Mouse (Mus musculus): Measurements from ENCODE around the gene Gstm2. TPM values are rescaled to one million over a fixed set of nuclear protein-coding genes. Genes with fewer than 3 reads are reported as not detected.
"Not testable (repeated sequence)": the region's sequence is repeated elsewhere in the genome, so short reads cannot be mapped to it uniquely, and the experiment has no call there.

The Gstm2 gene
- polyA plus RNA-seq, 2 experiments, result 51.0 to 61.0 TPM

GRCm38 (mm10) chr3:108026049-108026448 lies 39.8 kb upstream of the Gstm2 start:
- H3K9me3 ChIP-seq (ENCODE audit: control insufficient read depth, low read length), result no peaks in the 10 kb centered on the region
- 70% methylated on average over 5 of the region's 5 CpGs for WGBS
- H3K27me3 ChIP-seq (ENCODE audit: control insufficient read depth, insufficient read depth, low read length), result no peaks in the 10 kb centered on the region
- H3K9ac ChIP-seq (ENCODE audit: low read depth, low read length, severe bottlenecking), result no peak overlapping the region
- H3K4me3 ChIP-seq (replicated peaks; ENCODE audit: low read length), result no peak overlapping the region
- no peaks in the 10 kb centered on the region for H3K4me1 ChIP-seq (ENCODE audit: control insufficient read depth, insufficient read depth, low read length)
- H3K4me2 ChIP-seq (replicated peaks; ENCODE audit: low read depth, low read length, severe bottlenecking), result no peak overlapping the region
- no peak for TF ChIP-seq POLR2A (IDR thresholded peaks at IDR 0.05; ENCODE audit: borderline replicate concordance, extremely low read depth, insufficient read depth, insufficient read length)
- ATAC-seq (ENCODE audit: low FRiP score, low read depth) (no peak), DNase-seq (ENCODE audit: low spot score) (no peak)
- H3K27ac ChIP-seq (replicated peaks; ENCODE audit: low read depth, low read length), result no peak overlapping the region
- no peaks in the 10 kb centered on the region for H3K36me3 ChIP-seq (ENCODE audit: control insufficient read depth, insufficient read depth, low read length)

- TF ChIP-seq POLR2A (IDR thresholded peaks at IDR 0.05; ENCODE audit: borderline replicate concordance, extremely low read depth, insufficient read depth, insufficient read length), result no peak
- Histone ChIP-seq H3K36me3 (ENCODE audit: control insufficient read depth, insufficient read depth, low read length) (no peaks in the 10 kb centered on the region), H3K27me3 (ENCODE audit: control insufficient read depth, insufficient read depth, low read length) (no peaks in the 10 kb centered on the region), H3K4me2 (replicated peaks; ENCODE audit: low read depth, low read length, severe bottlenecking) (no peak overlapping the region), H3K27ac (replicated peaks; ENCODE audit: low read depth, low read length) (no peak overlapping the region), H3K9ac (ENCODE audit: low read depth, low read length, severe bottlenecking) (no peak overlapping the region), H3K4me1 (ENCODE audit: control insufficient read depth, insufficient read depth, low read length) (no peaks in the 10 kb centered on the region), H3K9me3 (ENCODE audit: control insufficient read depth, low read length) (no peaks in the 10 kb centered on the region), H3K4me3 (replicated peaks; ENCODE audit: low read length) (no peak overlapping the region)
- DNase-seq (ENCODE audit: low spot score) (no peak), ATAC-seq (ENCODE audit: low FRiP score, low read depth) (no peak)
- 71% methylated on average over 4 of the region's 4 CpGs for WGBS
Measured at GRCm38 (mm10) chr3:108025318-108025717, 39.1 kb upstream of the Gstm2 start.

GRCm38 (mm10) chr3:108022650-108023049 lies 36.4 kb upstream of the Gstm2 start:
- TF ChIP-seq POLR2A (IDR thresholded peaks at IDR 0.05; ENCODE audit: borderline replicate concordance, extremely low read depth, insufficient read depth, insufficient read length), result no peak
- Histone ChIP-seq H3K27ac (replicated peaks; ENCODE audit: low read depth, low read length) (no peak overlapping the region), H3K9me3 (ENCODE audit: control insufficient read depth, low read length) (no peaks in the 10 kb centered on the region), H3K4me3 (replicated peaks; ENCODE audit: low read length) (no peak overlapping the region), H3K27me3 (ENCODE audit: control insufficient read depth, insufficient read depth, low read length) (no peaks in the 10 kb centered on the region), H3K9ac (ENCODE audit: low read depth, low read length, severe bottlenecking) (no peak overlapping the region), H3K4me2 (replicated peaks; ENCODE audit: low read depth, low read length, severe bottlenecking) (no peak overlapping the region), H3K36me3 (ENCODE audit: control insufficient read depth, insufficient read depth, low read length) (no peaks in the 10 kb centered on the region), H3K4me1 (ENCODE audit: control insufficient read depth, insufficient read depth, low read length) (no peaks in the 10 kb centered on the region)
- 80% methylated on average over 6 of the region's 6 CpGs for WGBS
- DNase-seq (ENCODE audit: low spot score), result no peak
- no peak for ATAC-seq (ENCODE audit: low FRiP score, low read depth)

GRCm38 (mm10) chr3:108020351-108021022 lies 34.2 kb upstream of the Gstm2 start:
- H3K4me1 ChIP-seq (ENCODE audit: control insufficient read depth, insufficient read depth, low read length); DNase-seq (ENCODE audit: low spot score); H3K9me3 ChIP-seq (ENCODE audit: control insufficient read depth, low read length); H3K27me3 ChIP-seq (ENCODE audit: control insufficient read depth, insufficient read depth, low read length); ATAC-seq (ENCODE audit: low FRiP score, low read depth); H3K27ac ChIP-seq (replicated peaks; ENCODE audit: low read depth, low read length); H3K4me2 ChIP-seq (replicated peaks; ENCODE audit: low read depth, low read length, severe bottlenecking); H3K36me3 ChIP-seq (ENCODE audit: control insufficient read depth, insufficient read depth, low read length); H3K4me3 ChIP-seq (replicated peaks; ENCODE audit: low read length); H3K9ac ChIP-seq (ENCODE audit: low read depth, low read length, severe bottlenecking): not testable (repeated sequence)
- 75% methylated on average over 11 of the region's 11 CpGs for WGBS

GRCm38 (mm10) chr3:108019226-108019625 lies 33.0 kb upstream of the Gstm2 start:
- H3K36me3 ChIP-seq (ENCODE audit: control insufficient read depth, insufficient read depth, low read length); H3K27me3 ChIP-seq (ENCODE audit: control insufficient read depth, insufficient read depth, low read length); H3K27ac ChIP-seq (replicated peaks; ENCODE audit: low read depth, low read length); H3K4me3 ChIP-seq (replicated peaks; ENCODE audit: low read length); H3K4me2 ChIP-seq (replicated peaks; ENCODE audit: low read depth, low read length, severe bottlenecking); DNase-seq (ENCODE audit: low spot score); H3K9ac ChIP-seq (ENCODE audit: low read depth, low read length, severe bottlenecking); H3K4me1 ChIP-seq (ENCODE audit: control insufficient read depth, insufficient read depth, low read length); H3K9me3 ChIP-seq (ENCODE audit: control insufficient read depth, low read length); ATAC-seq (ENCODE audit: low FRiP score, low read depth): not testable (repeated sequence)
- 69% methylated on average over 3 of the region's 3 CpGs for WGBS

All from limb, embryonic 14.5 days (tissue).